Mouse (Mus musculus): ENCODE measurements around the gene Gm9602. TPM values are rescaled to one million over a fixed set of nuclear protein-coding genes. Genes with fewer than 3 reads are reported as not detected.
"Not testable (repeated sequence)": the region's sequence is repeated elsewhere in the genome, so short reads cannot be mapped to it uniquely, and the experiment has no call there.

The Gm9602 gene
- not detected in 2 replicates for polyA plus RNA-seq (2015; fragmentation: Nextera tagmentation; extraction: Ambion mirVana)

- H3K4me3 ChIP-seq; H3K36me3 ChIP-seq; H3K9me3 ChIP-seq; H3K27me3 ChIP-seq; H3K27ac ChIP-seq (replicated peaks); H3K4me2 ChIP-seq; H3K4me1 ChIP-seq (replicated peaks); ATAC-seq (ENCODE audit: low FRiP score, low read depth); H3K9ac ChIP-seq: not testable (repeated sequence)
- WGBS: 78% methylated on average over 1 of the region's 2 CpGs
Measured at GRCm38 (mm10) chr14:4776037-4776436, at the start of gene Gm9602. Gene Gm9602 (plus strand): TSS chr14:4776337.

- H3K9ac ChIP-seq; H3K4me1 ChIP-seq (replicated peaks); H3K9me3 ChIP-seq; H3K4me2 ChIP-seq; ATAC-seq (ENCODE audit: low FRiP score, low read depth); H3K36me3 ChIP-seq; H3K27ac ChIP-seq (replicated peaks); H3K4me3 ChIP-seq; H3K27me3 ChIP-seq: not testable (repeated sequence)
- 88% methylated on average over 6 of the region's 6 CpGs for WGBS
Measured at GRCm38 (mm10) chr14:4806421-4806820, 30.3 kb downstream of the Gm9602 start.

DNA sequence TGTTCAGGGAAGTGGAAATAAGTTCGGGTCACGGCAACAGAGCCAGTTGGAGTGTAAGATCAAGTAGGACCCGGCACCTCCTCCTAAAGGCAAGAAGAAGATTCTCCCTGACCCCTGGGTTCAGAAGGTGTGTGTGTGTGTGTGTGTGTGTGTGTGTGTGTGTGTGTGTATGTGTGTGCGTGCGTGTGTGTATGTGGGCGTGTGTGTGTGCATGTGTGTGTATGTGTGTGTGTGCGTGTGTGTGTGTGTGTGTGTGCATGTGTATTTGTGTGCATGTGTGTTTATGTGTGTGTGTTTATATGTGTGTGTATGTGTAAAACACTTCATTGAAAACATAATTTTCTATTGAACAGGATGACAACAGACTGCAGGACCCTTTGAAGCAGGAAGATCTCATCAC, 45.8 kb downstream of the Gm9602 start:
- not testable (repeated sequence) for H3K27me3 ChIP-seq; H3K4me3 ChIP-seq; H3K9me3 ChIP-seq; ATAC-seq (ENCODE audit: low FRiP score, low read depth); H3K36me3 ChIP-seq; H3K4me2 ChIP-seq; H3K9ac ChIP-seq; H3K27ac ChIP-seq (replicated peaks); H3K4me1 ChIP-seq (replicated peaks)
- 88% methylated on average over 4 of the region's 7 CpGs for WGBS

Other genes with a start within 250 kb of the Gm9602 start
- not detected in 2 replicates for gene Gm3047, start 220.9 kb upstream of the Gm9602 start, polyA plus RNA-seq (2015; fragmentation: Nextera tagmentation; extraction: Ambion mirVana)
- gene Gm8159, start 144.0 kb upstream of the Gm9602 start, polyA plus RNA-seq (2015; fragmentation: Nextera tagmentation; extraction: Ambion mirVana): not detected in 2 replicates
- gene Gm3239, start 112.1 kb upstream of the Gm9602 start, polyA plus RNA-seq (2015; fragmentation: Nextera tagmentation; extraction: Ambion mirVana): 1.0 and 1.9 TPM in 2 replicates
- gene Gm7876, start 67.1 kb upstream of the Gm9602 start, polyA plus RNA-seq (2015; fragmentation: Nextera tagmentation; extraction: Ambion mirVana): not detected in 2 replicates
- gene Gm3252, start 49.6 kb upstream of the Gm9602 start, polyA plus RNA-seq (2015; fragmentation: Nextera tagmentation; extraction: Ambion mirVana): 2.7 and 2.8 TPM in 2 replicates
- not detected in 2 replicates for gene Gm3269, start 61.8 kb downstream of the Gm9602 start, polyA plus RNA-seq (2015; fragmentation: Nextera tagmentation; extraction: Ambion mirVana)
- 3.0 and 3.4 TPM in 2 replicates for gene Gm3264, start 79.2 kb downstream of the Gm9602 start, polyA plus RNA-seq (2015; fragmentation: Nextera tagmentation; extraction: Ambion mirVana)
- not detected in 2 replicates for gene Gm3278, start 116.1 kb downstream of the Gm9602 start, polyA plus RNA-seq (2015; fragmentation: Nextera tagmentation; extraction: Ambion mirVana)
- 0.09 TPM in 1 of 2 replicates, not detected in the other for gene Gm8297, start 207.6 kb downstream of the Gm9602 start, polyA plus RNA-seq (2015; fragmentation: Nextera tagmentation; extraction: Ambion mirVana)
- gene Gm3298, start 239.6 kb downstream of the Gm9602 start, polyA plus RNA-seq (2015; fragmentation: Nextera tagmentation; extraction: Ambion mirVana): not detected in 2 replicates

Measured in hindbrain, embryonic 15.5 days (tissue).